20 mouse cellular contexts compared by ENCODE assay signal in genomic region chrX:164508728-164509127, GRCm38 (mm10). TPM values are rescaled to one million over a fixed set of nuclear protein-coding genes. Genes with fewer than 3 reads are reported as not detected.
DNase-seq lines count a peak whose midpoint lies in the region; ATAC-seq and TF ChIP-seq lines count a peak whose summit lies in the region.
"Had no signal": no experiment of that assay in that cellular context is flagged by ENCODE, and none has a peak within 500 bp of the region (broad histone marks: within the 10 kb centered on the region; RNA-seq: fewer than 3 reads in every experiment).

No protein-coding gene starts in this region.

- no peaks in the 10 kb centered on the region for H3K9me3 ChIP-seq in forebrain, embryonic 14.5 days (replicated peaks; ENCODE audit: control insufficient read depth, low read length)
- no peaks in the 10 kb centered on the region for H3K9me3 ChIP-seq in forebrain, embryonic 15.5 days
- no peaks in the 10 kb centered on the region for H3K9me3 ChIP-seq in intestine, postnatal 0 days (ENCODE audit: control insufficient read depth)
- H3K9me3 ChIP-seq: forebrain, embryonic 13.5 days; hindbrain, embryonic 10.5 days; liver, embryonic 12.5 days; neural tube, embryonic 13.5 days had no signal

- 73% methylated on average over 3 of the region's 3 CpGs for WGBS in forebrain, embryonic 14.5 days
- WGBS in forebrain, embryonic 15.5 days: 56% methylated on average over 3 of the region's 3 CpGs
- WGBS in intestine, postnatal 0 days: 38% methylated on average over 3 of the region's 3 CpGs

- H3K36me3 ChIP-seq in forebrain, embryonic 14.5 days (ENCODE audit: control insufficient read depth, insufficient read depth, low read length): no peaks in the 10 kb centered on the region
- no peaks in the 10 kb centered on the region for H3K36me3 ChIP-seq in forebrain, embryonic 15.5 days
- H3K36me3 ChIP-seq in intestine, postnatal 0 days (ENCODE audit: control insufficient read depth, insufficient read depth): no peaks in the 10 kb centered on the region
- H3K36me3 ChIP-seq: hindbrain, embryonic 10.5 days; liver, embryonic 12.5 days; neural tube, embryonic 13.5 days had no signal

- H3K27ac ChIP-seq in forebrain, embryonic 14.5 days (ENCODE audit: low read depth, low read length): no peak overlapping the region
- no peak overlapping the region for H3K27ac ChIP-seq in forebrain, embryonic 15.5 days (replicated peaks)
- H3K27ac ChIP-seq in intestine, postnatal 0 days (ENCODE audit: low read depth, low read length): no peak overlapping the region
- H3K27ac ChIP-seq: forebrain, embryonic 13.5 days; hindbrain, embryonic 10.5 days; liver, embryonic 12.5 days; neural tube, embryonic 13.5 days had no signal

- TF ChIP-seq CTCF in intestine, postnatal 0 days (IDR thresholded peaks at IDR 0.05; ENCODE audit: low read depth): no peak

- peak; percentile 8 for DNase-seq in forebrain, embryonic 14.5 days (ENCODE audit: low spot score)
- peak; percentile 10 for DNase-seq in kidney, postnatal 10 days
- DNase-seq in kidney, adult 18-20 months: no peak
- DNase-seq in testis, postnatal 14 days (ENCODE audit: low spot score): peak; percentile 13
- DNase-seq in testis, postnatal 10 days (ENCODE audit: low spot score): no peak
- no peak for DNase-seq in urinary bladder, postnatal 36 days (ENCODE audit: low spot score in 2 of 2)
- DNase-seq: adrenal gland, adult 2 months; cerebellum, adult 18-20 months; left cerebral cortex, postnatal 4 days; retina, postnatal 1 day had no signal

- no peak overlapping the region for H3K9ac ChIP-seq in forebrain, embryonic 14.5 days (ENCODE audit: low read length)
- no peak overlapping the region for H3K9ac ChIP-seq in forebrain, embryonic 15.5 days (replicated peaks)
- H3K9ac ChIP-seq in intestine, postnatal 0 days (ENCODE audit: low read depth, low read length): no peak overlapping the region
- H3K9ac ChIP-seq: forebrain, embryonic 13.5 days; liver, embryonic 12.5 days; neural tube, embryonic 13.5 days had no signal

- no peak overlapping the region for H3K4me2 ChIP-seq in forebrain, embryonic 14.5 days (ENCODE audit: low read length)
- no peak overlapping the region for H3K4me2 ChIP-seq in forebrain, embryonic 15.5 days (replicated peaks)
- no peak overlapping the region for H3K4me2 ChIP-seq in intestine, postnatal 0 days (replicated peaks; ENCODE audit: low read depth)
- H3K4me2 ChIP-seq: forebrain, embryonic 13.5 days; liver, embryonic 12.5 days; neural tube, embryonic 13.5 days had no signal

- no peaks in the 10 kb centered on the region for H3K4me1 ChIP-seq in forebrain, embryonic 14.5 days (ENCODE audit: control insufficient read depth, insufficient read depth, low read length)
- no peaks in the 10 kb centered on the region for H3K4me1 ChIP-seq in forebrain, embryonic 15.5 days
- H3K4me1 ChIP-seq in intestine, postnatal 0 days (replicated peaks; ENCODE audit: control insufficient read depth, insufficient read depth, low read length): no peaks in the 10 kb centered on the region
- H3K4me1 ChIP-seq: forebrain, embryonic 13.5 days; hindbrain, embryonic 10.5 days; liver, embryonic 12.5 days; neural tube, embryonic 13.5 days had no signal

- no peak for ATAC-seq in forebrain, embryonic 14.5 days
- ATAC-seq in forebrain, embryonic 15.5 days (replicated peaks): no peak
- ATAC-seq in intestine, postnatal 0 days: no peak
- ATAC-seq: forebrain, embryonic 13.5 days; liver, embryonic 12.5 days had no signal

- H3K27me3 ChIP-seq in forebrain, embryonic 14.5 days (replicated peaks; ENCODE audit: control insufficient read depth, insufficient read depth, low read length): no peaks in the 10 kb centered on the region
- H3K27me3 ChIP-seq in forebrain, embryonic 15.5 days: no peaks in the 10 kb centered on the region
- no peaks in the 10 kb centered on the region for H3K27me3 ChIP-seq in intestine, postnatal 0 days (replicated peaks; ENCODE audit: control insufficient read depth, insufficient read depth, low read length)
- H3K27me3 ChIP-seq: forebrain, embryonic 13.5 days; liver, embryonic 12.5 days had no signal

- H3K4me3 ChIP-seq in forebrain, embryonic 14.5 days (ENCODE audit: low read depth, low read length): no peak overlapping the region
- H3K4me3 ChIP-seq in forebrain, embryonic 15.5 days: no peak overlapping the region
- H3K4me3 ChIP-seq in intestine, postnatal 0 days (ENCODE audit: low read depth, low read length): no peak overlapping the region
- H3K4me3 ChIP-seq: forebrain, embryonic 13.5 days; hindbrain, embryonic 10.5 days; liver, embryonic 12.5 days; neural tube, embryonic 13.5 days had no signal

RNA-seq across cellular contexts. Expression of gene Asb9, which starts 2.6 kb away (rescaled TPM):
- not detected in 2 replicates for polyA plus RNA-seq in forebrain, embryonic 14.5 days (2014; fragmentation: Nextera tagmentation; extraction: Ambion mirVana)
- not detected in 2 replicates for polyA plus RNA-seq in forebrain, embryonic 15.5 days (2015; fragmentation: Nextera tagmentation; extraction: Ambion mirVana)
- polyA plus RNA-seq in intestine, postnatal 0 days (2015; fragmentation: Nextera tagmentation; extraction: Ambion mirVana): not detected in 2 replicates
- polyA plus RNA-seq: adrenal gland, adult 2 months; cortical plate, adult 2 months; forebrain, embryonic 13.5 days; heart, embryonic 14.5 days; liver, embryonic 12.5 days; neural tube, embryonic 13.5 days; small intestine, adult 2 months; thymus, postnatal 0 days had no signal

Comparison
In these comparisons a context has a peak if more than half of its experiments do, and no peak if none do; other contexts are left out.
1. DNase-seq: peak in forebrain, embryonic 14.5 days (single experiment), kidney, postnatal 10 days (single experiment) and testis, postnatal 14 days (single experiment); none in kidney, adult 18-20 months (single experiment), testis, postnatal 10 days (single experiment) and urinary bladder, postnatal 36 days (0 of 2).